Mouse (Mus musculus): ENCODE data around the gene Ptgfrn. TPM values are rescaled to one million over a fixed set of nuclear protein-coding genes. Genes with fewer than 3 reads are reported as not detected.
A peak's percentile ranks its signal among the peaks of the same experiment; 100 is the strongest.

Gene Ptgfrn
- total RNA-seq, 2 experiments from 2014 or later, result 49.4 to 49.5 TPM

- DNase-seq (ENCODE audit: low spot score in 2 of 2), result no peak
Measured at GRCm38 (mm10) chr3:101117386-101117749, 7.3 kb upstream of the Ptgfrn start.

DNA sequence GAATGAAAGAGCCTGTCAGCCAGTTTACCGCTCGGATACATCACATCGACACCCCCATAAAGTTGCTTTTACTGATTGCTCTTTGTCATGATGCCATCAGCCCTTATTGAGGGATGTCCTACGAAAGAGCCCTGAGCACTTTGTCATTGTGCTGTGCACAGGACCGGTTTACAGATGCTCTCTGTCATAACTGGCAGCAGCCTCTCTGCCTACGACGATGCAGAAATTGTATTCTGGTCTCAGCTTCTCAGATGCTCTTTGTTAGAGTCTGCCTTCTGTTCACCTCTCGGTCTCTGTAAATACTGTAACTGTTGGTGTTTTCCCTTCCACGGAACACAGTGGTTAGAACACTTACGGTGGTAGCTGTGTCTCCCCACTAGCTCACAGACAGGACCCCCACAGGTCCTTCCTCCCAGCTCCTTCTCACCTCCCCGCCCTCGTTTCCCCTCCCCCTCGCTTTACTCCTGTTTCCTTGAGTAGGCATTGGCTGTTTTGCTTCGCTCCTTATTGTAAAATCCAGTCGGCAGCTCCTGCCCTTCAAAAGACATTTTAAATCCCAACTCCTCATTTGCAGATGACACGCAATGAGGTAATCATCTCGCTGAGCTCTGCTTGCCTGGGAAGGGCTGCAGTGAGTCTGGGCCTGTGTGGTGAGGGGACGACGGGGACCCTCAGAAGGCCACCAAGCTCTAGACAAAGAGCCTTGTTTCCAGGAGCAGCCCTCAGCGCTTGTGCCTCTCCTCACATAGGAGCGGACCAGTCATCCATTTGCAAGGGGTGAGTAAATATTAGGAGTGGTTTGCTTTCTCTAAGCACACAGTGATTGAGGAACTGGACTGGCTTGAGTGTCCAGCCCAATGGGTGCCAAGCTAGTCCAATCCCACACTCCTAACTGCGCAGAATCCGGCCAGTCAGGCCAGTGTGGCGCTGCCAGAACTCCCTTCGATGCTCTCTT is 6.6 kb upstream of the Ptgfrn start:
- DNase-seq (ENCODE audit: low spot score in 2 of 2), result no peak

- DNase-seq (ENCODE audit: low spot score in 2 of 2), result no peak
Measured at GRCm38 (mm10) chr3:101112518-101112894, 2.4 kb upstream of the Ptgfrn start.

DNA sequence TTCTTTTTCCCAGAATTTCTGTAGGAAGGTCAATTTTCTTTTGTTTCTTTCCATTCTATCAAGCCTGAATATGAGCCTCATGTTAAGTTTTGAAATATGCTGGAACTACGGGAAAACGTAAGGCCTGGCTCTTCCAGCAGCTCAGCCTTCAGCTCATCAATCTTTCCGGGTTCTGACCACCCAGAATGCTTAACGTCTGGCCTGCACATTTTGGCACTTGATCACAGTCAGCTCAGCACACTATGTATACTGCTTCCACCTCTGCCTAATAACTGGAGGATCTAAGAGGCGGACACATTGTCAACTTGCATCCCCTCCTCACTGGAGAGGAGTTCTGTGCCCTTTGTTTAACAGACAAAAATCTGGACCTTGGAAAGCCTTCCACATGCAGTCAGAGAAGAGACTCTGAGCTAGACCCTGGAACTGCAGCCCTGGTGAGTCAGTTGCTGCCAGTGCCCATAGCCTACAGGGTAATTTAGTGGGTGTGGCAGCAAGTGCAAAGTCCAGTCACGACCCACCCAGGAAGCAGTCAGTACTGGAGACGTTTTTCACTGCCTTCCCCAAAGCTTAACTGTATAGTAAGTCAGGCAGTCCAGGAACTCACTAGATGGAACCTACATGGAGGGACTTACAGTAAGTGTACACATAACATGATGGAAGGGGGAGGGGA is 1.9 kb upstream of the Ptgfrn start:
- no peak for DNase-seq (ENCODE audit: low spot score in 2 of 2)

GRCm38 (mm10) chr3:101111321-101111720 is 1.2 kb upstream of the Ptgfrn start:
- no peak for DNase-seq (ENCODE audit: low spot score in 2 of 2)

GRCm38 (mm10) chr3:101110838-101111103 is 693 bp upstream of the Ptgfrn start:
- no peak for DNase-seq (ENCODE audit: low spot score in 2 of 2)

GRCm38 (mm10) chr3:101109558-101110021 is 488 bp downstream of the Ptgfrn start:
- peak in 1 of 2 experiments; percentile 13 for DNase-seq (ENCODE audit: low spot score in 2 of 2)

GRCm38 (mm10) chr3:101108848-101109247 is 1.2 kb downstream of the Ptgfrn start:
- DNase-seq (ENCODE audit: low spot score in 2 of 2), result no peak

- no peak for DNase-seq (ENCODE audit: low spot score in 2 of 2)
Measured at GRCm38 (mm10) chr3:101108282-101108681, 1.8 kb downstream of the Ptgfrn start.

DNA sequence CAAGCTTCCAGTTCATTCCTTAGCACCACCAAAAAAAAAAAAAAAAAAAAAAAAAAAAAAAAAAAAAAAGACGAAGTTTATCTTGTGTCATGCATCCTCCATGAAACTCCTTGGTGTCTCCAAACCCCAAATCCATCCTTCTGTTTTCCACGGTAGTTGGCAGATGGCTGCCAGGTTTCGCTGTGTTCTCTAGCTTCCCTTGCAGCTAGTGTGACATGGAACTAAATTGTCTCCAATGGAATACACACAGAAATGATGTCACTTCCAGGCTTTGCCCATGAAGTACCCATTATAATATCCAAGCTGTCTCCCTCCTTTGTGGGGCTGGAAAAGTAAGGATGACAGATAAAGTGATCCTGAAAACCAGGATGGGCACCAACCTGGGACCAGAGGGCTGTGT is 3.8 kb downstream of the Ptgfrn start:
- DNase-seq (ENCODE audit: low spot score in 2 of 2), result no peak

DNA sequence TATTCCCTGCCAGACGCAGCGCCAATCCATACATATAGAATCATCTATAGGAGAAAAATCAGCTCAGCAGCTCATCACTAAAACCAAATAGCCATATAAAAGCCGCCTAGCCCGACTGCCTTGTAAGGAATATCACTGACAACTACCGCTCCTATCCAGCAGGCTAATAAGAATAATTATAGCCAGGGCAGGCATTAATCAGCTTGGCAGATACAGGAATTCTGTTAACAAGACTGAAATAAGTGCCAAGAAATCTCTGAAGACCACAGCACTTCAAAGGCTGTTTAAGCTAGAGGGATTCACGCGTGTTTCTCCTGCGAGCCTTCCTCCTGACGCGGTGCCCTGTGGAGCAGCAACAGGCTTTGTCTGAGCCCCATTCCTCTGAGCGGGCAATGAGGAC is 4.6 kb downstream of the Ptgfrn start:
- no peak for DNase-seq (ENCODE audit: low spot score in 2 of 2)

DNA sequence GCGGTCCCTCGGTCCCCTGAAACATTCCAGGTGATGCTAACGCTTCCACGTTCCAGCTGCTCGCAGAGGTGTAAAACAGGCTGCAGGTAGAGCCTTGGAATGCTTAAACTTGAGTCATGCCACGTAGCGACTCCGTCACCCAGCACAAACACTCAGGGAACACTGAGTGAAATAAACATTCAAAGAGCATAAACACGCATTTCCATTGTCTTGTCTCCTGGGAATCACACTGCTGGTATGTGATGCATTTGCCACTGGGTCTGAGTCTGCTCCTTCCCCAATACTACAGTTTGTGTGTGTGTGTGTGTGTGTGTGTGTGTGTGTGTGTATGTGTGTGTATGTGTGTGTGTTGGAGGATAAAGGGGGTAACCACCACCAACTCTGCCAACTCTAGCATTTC is 5.2 kb downstream of the Ptgfrn start:
- no peak for DNase-seq (ENCODE audit: low spot score in 2 of 2)

- DNase-seq (ENCODE audit: low spot score in 2 of 2), result no peak
Measured at GRCm38 (mm10) chr3:101103770-101104169, 6.3 kb downstream of the Ptgfrn start.

- no peak for DNase-seq (ENCODE audit: low spot score in 2 of 2)
Measured at GRCm38 (mm10) chr3:101102106-101102505, 8.0 kb downstream of the Ptgfrn start.

DNA sequence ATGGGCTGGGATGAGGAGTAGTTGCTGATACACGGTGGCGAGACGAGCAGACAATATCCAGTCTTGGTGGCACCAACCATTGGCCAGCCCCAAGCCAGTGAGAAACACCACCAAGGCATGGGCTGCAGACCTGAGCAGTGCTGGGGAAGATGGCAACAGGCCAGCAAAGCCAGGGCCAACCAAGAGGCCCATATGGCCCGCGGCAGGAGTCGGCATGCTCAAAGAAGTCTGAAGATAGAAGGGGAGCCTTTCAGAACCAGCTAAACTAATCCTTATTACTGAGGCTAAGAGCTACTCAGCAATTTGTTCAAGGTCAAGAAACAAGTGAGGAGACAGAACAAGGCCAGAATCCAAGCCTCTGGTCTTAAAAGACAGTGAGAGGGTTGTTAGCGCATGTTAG is 8.9 kb downstream of the Ptgfrn start:
- DNase-seq (ENCODE audit: low spot score in 2 of 2), result no peak

DNA sequence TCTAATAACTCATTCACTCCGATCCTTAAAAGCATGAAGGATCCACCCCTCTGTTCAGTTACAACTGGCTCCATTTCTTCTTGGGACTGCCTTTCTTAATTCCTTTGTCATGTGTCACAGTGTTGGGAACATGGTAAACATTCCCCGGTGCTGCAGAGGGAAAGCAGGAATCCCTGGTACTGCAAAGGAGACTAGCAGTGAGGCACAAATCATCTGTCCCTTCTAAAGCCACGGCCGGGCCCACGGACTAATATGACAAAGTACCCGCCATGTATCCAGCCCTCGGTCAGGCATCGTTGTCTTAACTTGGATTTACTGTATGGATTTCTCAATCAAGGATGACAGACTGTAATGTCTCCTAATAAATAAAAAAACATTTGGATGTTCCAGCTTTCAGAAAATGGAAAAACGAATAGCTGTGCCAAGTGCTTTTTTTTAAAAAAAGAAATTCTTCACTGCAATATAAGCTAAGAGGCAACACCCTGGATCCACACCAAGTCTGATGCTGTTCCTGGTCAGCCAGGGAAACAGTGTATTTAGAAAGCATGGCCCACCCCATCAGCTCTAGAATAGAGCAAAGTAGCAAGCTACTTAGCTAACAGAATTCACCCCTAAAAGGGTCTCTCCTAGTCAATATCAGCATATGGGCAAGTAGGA is 10.2 kb downstream of the Ptgfrn start:
- no peak for DNase-seq (ENCODE audit: low spot score in 2 of 2)

DNA sequence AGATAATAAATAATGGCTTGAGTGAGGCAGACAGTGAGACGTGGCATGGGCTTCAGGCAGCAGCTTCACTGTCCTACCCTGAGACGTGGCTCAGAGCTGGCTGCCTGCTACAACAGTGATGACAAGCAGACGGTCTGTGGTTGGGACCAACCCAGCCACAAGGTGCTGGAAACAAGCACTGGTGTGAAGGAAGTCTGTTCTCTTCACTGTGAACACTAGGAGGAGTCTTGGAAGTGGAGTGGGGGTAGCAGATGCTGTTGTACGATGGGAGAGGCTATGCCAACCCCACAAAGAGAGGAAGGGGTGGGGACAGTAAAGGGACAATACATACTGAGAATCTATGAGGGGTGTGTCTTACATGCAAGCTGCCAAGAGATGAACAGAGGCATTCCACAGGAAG is 12.0 kb downstream of the Ptgfrn start:
- no peak for DNase-seq (ENCODE audit: low spot score in 2 of 2)

GRCm38 (mm10) chr3:101097146-101097800 is 12.8 kb downstream of the Ptgfrn start:
- DNase-seq (ENCODE audit: low spot score in 2 of 2), result no peak

GRCm38 (mm10) chr3:101095761-101096449 is 14.2 kb downstream of the Ptgfrn start:
- no peak for DNase-seq (ENCODE audit: low spot score in 2 of 2)

GRCm38 (mm10) chr3:101092202-101092601 is 17.9 kb downstream of the Ptgfrn start:
- DNase-seq (ENCODE audit: low spot score in 2 of 2), result no peak

All from adrenal gland, postnatal 4 days (tissue).